Mouse (Mus musculus) kidney, postnatal 10 days (tissue): ENCODE results near the gene Zcrb1.
A peak's percentile ranks its signal among the peaks of the same experiment; 100 is the strongest.
"Not testable (repeated sequence)": the region's sequence is repeated elsewhere in the genome, so short reads cannot be mapped to it uniquely, and the experiment has no call there.

ENCODE experiments used
- DNase-seq: peaks from one replicate; pipeline ENCODE4 v3.0.0; 2021; ENCODE audit warnings: mixed read lengths

The Zcrb1 gene

GRCm38 (mm10) chr15:93397826-93398698 lies at the start of gene Zcrb1, which contains the start of gene Pphln1:
Gene Zcrb1, minus strand, starts transcription at chr15:93398334.
Gene Pphln1, plus strand, starts transcription at chr15:93398350.
- peak; percentile 91 for DNase-seq

DNA sequence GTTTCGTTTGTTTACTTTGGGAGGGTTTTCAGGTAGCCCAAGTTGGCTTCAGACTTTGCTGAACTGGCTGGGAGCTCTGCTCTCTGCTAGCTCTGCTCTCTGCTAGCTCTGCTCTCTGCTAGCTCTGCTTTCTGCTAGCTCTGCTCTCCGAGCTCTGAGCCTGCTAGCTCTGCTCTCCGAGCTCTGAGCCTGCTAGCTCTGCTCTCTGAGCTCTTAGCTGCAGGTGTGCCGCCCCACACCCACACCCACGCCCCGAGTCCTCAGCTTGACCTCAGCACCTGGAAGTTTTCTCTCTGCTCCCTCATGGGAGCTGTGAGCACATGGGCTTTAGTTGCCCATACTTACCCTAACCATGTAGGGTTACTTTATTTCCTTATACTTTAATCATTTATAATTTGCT lies 45.5 kb upstream of the Zcrb1 start:
- no peak for DNase-seq

DNA sequence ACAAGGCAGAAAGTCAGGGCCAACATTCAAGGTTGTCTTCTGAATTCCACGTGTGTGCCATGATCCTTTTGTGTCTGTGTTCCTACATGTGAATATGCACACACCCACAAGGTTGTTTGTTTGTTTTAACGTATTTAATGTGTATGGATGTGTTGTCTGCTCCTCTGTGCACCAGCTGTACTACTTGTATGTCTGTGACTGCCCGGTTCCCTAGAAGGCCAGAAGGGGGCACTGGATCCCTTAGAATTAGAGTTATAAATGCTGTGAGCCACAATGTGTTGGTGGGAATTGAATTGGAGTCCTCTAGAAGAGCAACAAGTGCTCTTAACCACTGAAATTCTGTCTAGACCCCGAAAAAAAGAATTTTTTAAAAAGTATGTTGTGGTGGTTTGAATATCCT lies 44.1 kb upstream of the Zcrb1 start:
- DNase-seq, result no peak

DNA sequence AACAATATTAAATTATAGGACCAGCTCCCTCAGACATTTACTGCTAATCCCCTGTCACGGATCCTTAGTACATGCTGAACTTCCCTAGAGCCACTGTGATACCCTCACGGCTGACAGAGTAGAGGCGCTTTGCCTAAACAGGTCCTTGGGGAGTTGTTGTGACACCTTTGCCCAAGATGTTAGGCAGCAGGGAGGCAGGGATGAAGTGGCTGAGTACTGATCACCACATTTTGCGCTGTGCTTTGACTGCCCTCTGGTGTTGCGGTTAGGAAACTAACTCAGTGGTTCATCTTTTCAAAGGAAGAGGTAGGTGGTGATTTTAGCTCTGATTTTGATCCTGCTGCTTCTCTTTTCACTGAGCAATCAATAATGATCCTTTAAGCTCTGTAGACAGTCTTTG lies 40.5 kb upstream of the Zcrb1 start:
- peak; percentile 72 for DNase-seq

GRCm38 (mm10) chr15:93435998-93436397 lies 37.9 kb upstream of the Zcrb1 start:
- no peak for DNase-seq

DNA sequence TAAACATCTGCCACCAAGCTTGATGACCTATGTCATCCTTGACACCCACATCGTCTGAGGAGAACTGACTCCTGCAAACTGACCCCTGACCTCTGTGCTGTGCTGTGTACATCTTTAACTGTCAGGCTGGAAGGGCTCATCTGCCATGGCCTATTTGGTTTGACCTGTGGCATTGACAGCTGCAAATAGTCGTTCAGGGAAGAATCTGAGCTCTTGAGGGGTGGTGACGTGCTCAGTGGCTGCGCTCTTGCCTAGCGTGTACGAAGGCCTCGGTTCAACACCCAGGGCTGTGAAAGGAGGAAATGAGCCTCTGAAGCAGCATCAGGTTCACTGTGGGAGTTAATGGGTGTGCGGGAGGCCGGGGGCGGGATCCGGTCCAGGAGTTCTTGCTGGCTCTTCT lies 35.7 kb upstream of the Zcrb1 start:
- peak; percentile 50 for DNase-seq

DNA sequence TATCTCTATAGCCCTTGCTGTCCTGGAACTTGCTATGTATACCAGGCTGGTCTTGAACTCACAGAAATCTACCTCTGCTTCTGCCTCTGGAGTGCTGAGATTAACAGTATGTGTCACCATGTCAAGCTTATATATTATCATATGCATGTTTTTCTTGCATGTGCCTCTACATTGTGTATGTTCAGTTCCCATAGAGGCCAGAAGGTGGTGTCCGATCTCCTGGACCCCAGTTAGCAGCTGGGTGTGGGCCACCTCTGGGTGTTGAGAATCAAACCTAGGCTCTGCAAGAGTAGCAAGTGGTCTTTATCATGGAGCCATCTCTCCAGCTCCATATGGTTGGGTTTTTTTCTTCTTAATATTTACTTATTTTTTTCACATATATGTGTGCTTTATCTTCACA lies 24.4 kb upstream of the Zcrb1 start:
- no peak for DNase-seq

DNA sequence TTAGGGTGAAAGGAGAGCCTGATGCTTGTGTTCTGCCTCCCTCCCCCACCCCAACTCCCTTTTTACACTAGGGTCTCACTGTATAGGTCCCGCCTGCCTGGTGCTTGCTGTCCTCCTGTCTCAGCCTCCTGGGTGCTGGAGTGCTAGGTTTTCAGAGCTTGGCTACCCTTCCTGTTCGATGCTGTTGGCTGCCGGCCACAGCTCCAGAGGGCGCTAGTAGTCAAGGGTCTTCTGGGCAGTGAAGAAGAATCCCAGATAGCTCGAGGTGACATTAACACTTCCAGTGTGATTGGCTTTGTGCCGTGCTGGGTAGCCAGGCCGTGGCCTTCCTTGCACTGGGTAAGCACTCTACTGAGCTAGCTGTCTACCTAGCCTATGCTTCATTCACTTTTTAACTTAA lies 22.5 kb upstream of the Zcrb1 start:
- peak; percentile 21 for DNase-seq

GRCm38 (mm10) chr15:93416300-93416699 lies 18.2 kb upstream of the Zcrb1 start:
- no peak for DNase-seq

DNA sequence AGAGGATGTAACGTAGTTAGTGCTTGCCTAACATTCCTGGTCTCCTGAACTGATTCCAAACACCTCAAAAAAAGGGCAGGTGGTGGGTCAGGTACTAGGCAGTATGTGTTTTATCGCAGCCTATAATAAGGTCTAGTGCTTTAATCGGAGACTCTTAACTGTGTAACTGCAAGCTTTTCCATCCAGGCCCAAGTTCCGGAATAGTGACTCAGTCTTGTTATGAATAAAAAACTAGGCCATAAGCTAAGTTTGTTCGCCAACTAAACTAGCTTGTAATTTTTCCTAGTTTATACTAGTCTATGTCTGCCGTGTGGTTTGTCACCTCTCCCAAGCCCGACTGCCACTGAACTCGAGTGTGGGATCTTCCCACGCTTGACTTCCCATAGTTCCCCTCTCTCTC lies 16.3 kb upstream of the Zcrb1 start:
- DNase-seq, result no peak

DNA sequence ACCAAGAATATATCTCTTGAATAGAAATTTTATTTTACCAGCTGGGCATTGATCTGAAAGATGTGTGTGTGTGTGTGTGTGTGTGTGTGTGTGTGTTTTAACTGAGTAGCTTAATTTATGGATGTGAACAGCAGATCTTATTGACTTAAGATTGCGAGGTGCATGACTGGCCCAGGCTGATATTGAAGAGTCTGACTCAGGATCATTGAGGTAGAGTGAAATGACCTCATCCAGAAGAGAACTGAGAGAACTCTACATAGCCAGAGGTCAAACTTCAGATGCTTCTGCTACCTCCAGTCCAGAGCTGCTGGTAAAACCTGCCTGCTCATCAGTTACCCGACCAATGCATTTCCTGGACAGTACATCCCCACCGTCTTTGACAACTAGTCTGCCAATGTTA lies 14.3 kb upstream of the Zcrb1 start:
- no peak for DNase-seq

DNA sequence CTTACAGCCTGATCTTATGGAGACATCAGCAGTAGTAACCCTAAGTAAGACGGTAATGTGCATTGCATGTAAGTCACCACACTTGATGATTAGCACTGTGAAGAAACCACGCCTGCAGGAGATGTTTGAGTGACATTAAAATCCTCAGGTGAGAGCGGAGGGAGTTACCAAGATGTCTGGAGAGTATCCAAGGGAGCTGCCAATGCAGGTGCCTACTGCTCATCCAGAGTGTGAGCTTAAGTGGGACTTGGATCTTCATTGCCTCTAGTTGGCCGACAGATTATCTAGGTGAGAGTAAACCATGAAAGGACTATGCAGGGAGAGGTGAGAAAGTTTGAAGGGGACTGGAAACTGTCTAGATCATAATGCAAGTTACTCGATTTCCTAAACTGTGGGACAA lies 8.4 kb upstream of the Zcrb1 start:
- no peak for DNase-seq

DNA sequence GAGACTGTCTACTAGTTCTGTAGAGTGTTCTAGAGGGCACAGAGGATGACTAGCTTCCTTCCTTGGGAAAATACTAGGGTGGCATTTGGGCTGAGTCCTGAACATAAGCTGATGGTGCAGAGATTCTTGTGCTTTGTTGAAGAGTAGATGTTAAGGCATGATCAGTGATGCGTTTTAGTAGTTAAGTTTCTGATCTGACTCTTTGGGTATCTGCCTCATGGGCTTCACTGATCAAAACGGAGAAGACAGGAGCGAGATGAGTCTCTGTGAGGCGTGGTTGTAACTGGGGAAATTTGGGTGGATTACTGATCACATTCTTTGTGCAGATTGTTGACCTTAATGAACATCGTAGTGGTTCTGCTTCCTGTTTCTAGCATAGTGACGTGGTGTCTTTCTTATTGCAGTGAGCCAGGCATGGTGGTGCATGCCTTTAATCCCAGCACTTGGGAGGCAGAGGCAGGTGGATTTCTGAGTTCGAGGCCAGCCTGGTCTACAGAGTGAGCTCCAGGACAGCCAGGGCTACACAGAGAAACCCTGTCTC lies 7.4 kb upstream of the Zcrb1 start:
- no peak for DNase-seq

DNA sequence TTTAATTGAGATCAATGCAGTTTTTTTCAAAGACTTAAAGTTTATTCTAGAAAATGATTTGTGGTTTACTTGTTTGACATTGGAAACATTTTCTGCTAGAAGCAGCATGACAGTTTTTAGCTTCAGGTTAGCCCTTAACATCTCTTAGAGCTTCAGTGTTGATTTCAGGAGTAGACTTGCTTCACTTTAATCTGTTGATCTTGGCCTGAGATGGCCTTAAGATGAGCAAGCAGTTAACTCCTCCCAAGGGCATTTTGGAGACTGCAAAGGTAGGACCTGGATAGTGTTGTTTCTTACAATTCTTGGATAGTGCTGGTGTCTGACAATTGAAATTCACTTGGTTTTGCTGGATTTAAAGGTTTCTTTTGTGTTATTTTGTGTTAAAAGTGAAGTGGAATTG lies 6.7 kb upstream of the Zcrb1 start:
- no peak for DNase-seq

GRCm38 (mm10) chr15:93402730-93403129 lies 4.6 kb upstream of the Zcrb1 start:
- DNase-seq, result no peak

DNA sequence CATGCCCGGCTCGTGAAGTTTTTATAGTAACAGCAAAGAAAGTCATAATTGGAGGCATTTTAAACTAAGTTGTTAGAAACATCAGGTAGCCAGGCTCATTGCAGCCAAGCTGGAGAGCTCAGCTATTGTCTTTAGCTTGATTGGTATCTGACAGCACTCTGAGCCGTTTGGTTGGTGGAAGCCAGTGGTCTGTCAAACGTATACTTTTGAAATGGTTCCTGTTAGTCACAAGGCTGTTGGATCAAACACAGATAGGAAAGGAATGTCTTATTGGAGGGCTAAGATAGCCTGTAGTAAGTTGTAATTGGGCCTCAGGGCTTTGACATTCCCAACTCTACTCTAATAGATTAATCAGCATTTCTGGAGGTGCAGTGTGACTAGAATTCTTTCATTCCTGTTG lies 3.3 kb upstream of the Zcrb1 start:
- no peak for DNase-seq

DNA sequence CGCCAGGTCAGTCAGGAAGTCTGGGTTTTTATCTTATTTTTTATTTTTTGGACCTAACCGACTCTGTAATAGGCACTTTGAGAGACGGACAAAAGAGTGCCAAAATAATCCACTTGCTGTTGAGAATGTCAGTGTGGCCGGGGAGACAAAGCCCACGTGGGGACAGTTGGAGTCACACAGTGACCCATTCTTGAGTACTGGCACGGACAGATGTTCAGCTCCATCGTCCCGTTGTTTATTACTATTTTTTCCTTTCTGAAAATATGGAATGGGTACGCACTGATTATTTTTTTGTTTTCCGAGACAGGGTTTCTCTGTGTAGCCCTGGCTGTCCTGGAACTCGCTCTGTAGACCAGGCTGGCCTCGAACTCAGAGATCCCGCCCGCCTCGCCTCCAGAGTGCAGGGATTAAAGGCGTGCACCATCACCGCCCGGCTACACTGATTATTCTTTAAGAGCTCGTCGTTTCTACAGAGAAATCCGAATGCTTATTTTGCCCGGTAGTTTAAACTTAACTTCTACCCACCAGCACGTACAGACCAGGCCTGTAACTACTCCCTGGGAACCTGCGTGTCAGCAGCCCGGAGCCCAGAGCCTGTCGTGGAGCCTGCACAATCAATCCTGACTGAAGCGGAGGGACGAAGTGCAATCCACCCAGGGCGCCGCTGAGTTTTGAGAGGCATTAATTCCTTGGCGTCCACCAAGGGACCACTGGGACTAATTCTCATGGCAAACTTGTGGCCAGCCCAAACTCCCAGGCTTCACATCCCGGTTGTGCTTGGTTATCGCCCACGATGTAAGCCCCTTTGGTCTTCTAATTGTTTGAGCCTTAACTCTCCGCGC lies 786 bp upstream of the Zcrb1 start:
- DNase-seq, result peak; percentile 22

- no peak for DNase-seq
Observed at GRCm38 (mm10) chr15:93397269-93397668, 865 bp downstream of the Zcrb1 start.

DNA sequence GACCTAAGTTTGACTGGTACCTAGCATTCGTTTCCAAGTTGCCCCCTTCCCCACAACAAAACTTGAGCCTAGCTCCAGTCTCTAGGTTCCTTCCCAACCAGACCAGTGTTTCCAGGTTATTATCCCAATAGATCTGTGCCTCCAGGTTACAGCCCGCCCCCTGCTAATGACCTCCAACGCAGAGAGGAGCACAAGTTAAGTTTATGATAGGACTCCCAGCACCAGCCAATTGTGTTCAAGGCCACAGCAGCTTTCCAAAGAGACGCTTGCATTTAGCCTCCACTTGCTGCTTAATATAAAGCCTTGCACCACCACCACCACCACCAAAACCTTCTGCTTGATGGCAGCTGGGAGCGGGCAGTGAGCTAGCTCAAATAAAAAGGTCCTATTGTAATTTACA lies 16.8 kb downstream of the Zcrb1 start:
- no peak for DNase-seq

- no peak for DNase-seq
Observed at GRCm38 (mm10) chr15:93379177-93379576, 19.0 kb downstream of the Zcrb1 start.

DNA sequence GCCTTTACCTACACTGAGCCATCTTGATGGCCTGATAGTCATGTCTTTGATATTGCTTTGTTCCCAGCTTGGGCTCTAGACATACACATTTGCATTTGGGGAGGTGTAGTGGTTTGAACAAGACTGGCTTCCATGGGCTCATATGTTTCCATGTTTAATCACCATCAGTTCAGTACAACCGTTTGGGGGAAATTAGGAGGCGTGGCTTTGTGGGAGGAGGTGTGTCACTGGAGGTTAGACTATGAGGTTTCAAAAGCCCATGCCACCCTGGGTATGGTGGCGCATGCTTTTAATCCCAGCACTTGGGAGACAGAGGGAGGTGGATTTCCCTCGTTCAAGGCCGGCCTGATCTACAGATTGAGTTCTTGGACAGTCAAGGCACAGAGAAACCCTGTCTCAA lies 22.4 kb downstream of the Zcrb1 start:
- DNase-seq, result no peak

DNA sequence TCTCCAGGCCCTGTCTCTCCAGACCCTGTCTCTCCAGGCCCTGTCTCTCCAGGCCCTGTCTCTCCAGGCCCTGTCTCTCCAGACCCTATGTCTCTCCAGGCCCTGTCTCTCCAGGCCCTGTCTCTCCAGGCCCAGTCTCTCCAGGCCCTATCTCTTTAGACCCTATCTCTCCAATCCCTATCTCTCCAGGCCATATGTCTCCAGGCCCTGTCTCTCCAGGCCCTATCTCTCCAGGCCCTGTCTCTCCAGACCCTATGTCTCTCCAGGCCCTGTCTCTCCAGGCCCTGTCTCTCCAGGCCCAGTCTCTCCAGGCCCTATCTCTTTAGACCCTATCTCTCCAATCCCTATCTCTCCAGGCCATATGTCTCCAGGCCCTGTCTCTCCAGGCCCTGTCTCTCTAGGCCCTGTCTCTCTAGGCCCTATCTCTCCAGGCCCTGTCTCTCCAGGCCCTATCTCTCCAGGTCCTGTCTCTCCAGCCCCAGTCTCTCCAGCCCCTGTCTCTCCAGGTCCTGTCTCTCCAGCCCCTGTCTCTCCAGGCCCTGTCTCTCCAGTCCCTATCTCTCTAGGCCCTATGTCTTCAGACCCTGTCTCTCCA lies 25.5 kb downstream of the Zcrb1 start:
- DNase-seq, result not testable (repeated sequence)

DNA sequence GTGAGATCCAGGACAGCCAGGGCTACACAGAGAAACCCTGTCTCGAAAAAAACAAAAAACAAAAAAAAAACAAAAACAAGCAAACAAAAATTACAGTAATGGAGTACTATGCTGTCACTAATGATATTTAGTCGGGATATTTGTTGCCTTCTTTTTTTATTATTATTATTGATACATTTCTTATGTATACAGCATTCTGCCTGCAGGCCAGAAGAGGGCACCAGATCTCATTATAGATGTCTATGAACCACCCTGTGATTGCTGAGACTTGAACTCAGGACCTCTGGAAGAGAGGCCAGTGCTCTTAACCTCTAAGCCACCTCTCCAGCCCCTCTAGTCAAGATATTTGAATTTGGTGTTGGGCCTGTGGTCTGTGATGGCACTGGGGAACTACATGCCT lies 26.3 kb downstream of the Zcrb1 start:
- no peak for DNase-seq
